Mouse (Mus musculus) MEL (cell line): ENCODE data around the gene 1500009L16Rik. TPM values are rescaled to one million over a fixed set of nuclear protein-coding genes. Genes with fewer than 3 reads are reported as not detected.
A peak's percentile ranks its signal among the peaks of the same experiment; 100 is the strongest.

Experiments used
- DNase-seq: peaks from one replicate; pipeline ENCODE4 v3.0.0; 2011; ENCODE audit warnings: low read depth, low spot score
- H3K27ac ChIP-seq: 2 replicates; pipeline ENCODE4 v1.5.1; 2012; ENCODE audit warnings: low read depth, mild to moderate bottlenecking, control low read depth, low read length, moderate library complexity; ENCODE audit not compliant: control insufficient read depth
- H3K27me3 ChIP-seq, 2 experiments: fragments of 150-350 bp in 1 of 2; sonication (generic) in 1 of 2; 2 replicates each; pipeline ENCODE4 v1.6.1; 2012; ENCODE audit warnings: low read length in 2 of 2, mild to moderate bottlenecking in 2 of 2, improper control_type of control experiment in 1 of 2, moderate library complexity in 1 of 2; ENCODE audit not compliant: insufficient read depth in 2 of 2, control insufficient read depth in 1 of 2
- H3K36me3 ChIP-seq, 2 experiments: 2 replicates each; pipeline ENCODE4 v1.6.1; 2012 to 2014; ENCODE audit warnings: low read length in 2 of 2, improper control_type of control experiment in 1 of 2, inconsistent platforms in 1 of 2, mild to moderate bottlenecking in 1 of 2; ENCODE audit not compliant: insufficient read depth in 2 of 2, control insufficient read depth in 1 of 2
- H3K4me1 ChIP-seq, 2 experiments: fragments of 150-350 bp in 1 of 2; sonication (generic) in 1 of 2; 2 replicates each; pipeline ENCODE4 v1.6.1; 2012; ENCODE audit warnings: low read length in 2 of 2, improper control_type of control experiment in 1 of 2, mild to moderate bottlenecking in 1 of 2; ENCODE audit not compliant: insufficient read depth in 2 of 2, control insufficient read depth in 1 of 2
- H3K4me3 ChIP-seq, 2 experiments: fragments of 150-350 bp in 1 of 2; sonication (generic) in 1 of 2; 2 replicates each; pipeline ENCODE4 v1.5.1; 2012; ENCODE audit warnings: low read depth in 2 of 2, low read length in 2 of 2, mild to moderate bottlenecking in 2 of 2, moderate library complexity in 2 of 2, control low read depth in 1 of 2, improper control_type of control experiment in 1 of 2; ENCODE audit not compliant: control insufficient read depth in 1 of 2, insufficient read depth in 1 of 2
- H3K79me2 ChIP-seq: 2 replicates; pipeline ENCODE4 v1.6.1; 2012; ENCODE audit warnings: mild to moderate bottlenecking, low read length, moderate library complexity; ENCODE audit not compliant: control insufficient read depth, poor library complexity, insufficient read depth
- H3K9ac ChIP-seq: 2 replicates; pipeline ENCODE4 v1.6.1; 2012; ENCODE audit warnings: low read depth, mild to moderate bottlenecking, control low read depth, low read length, moderate library complexity; ENCODE audit not compliant: control insufficient read depth, poor library complexity, severe bottlenecking
- H3K9me3 ChIP-seq: fragments of 150-350 bp; sonication (generic); replicated peaks from 2 replicates; pipeline ENCODE4 v1.6.1; 2012; ENCODE audit warnings: mild to moderate bottlenecking, low read length, improper control_type of control experiment, moderate library complexity; ENCODE audit not compliant: insufficient read depth
- CHD1 ChIP-seq: IDR thresholded peaks from 2 replicates; pipeline ENCODE4 v1.6.1; 2012; ENCODE audit warnings: low read depth, mild to moderate bottlenecking, inconsistent platforms, low read length, improper control_type of control experiment
- CHD2 ChIP-seq: IDR thresholded peaks from 2 replicates; pipeline ENCODE4 v1.6.1; 2011; ENCODE audit warnings: low read length, improper control_type of control experiment
- CTCF ChIP-seq, 3 experiments: IDR thresholded peaks in 2 of 3; conservative IDR thresholded peaks in 1 of 3; 2 replicates each; pipeline ENCODE4 v1.5.1; 2011 to 2012; ENCODE audit warnings: low read length in 3 of 3, low read depth in 2 of 3, mild to moderate bottlenecking in 2 of 3, improper control_type of control experiment in 1 of 3, inconsistent platforms in 1 of 3, mixed read lengths in 1 of 3, moderate library complexity in 1 of 3; ENCODE audit not compliant: control insufficient read depth in 1 of 3, insufficient read depth in 1 of 3, poor library complexity in 1 of 3, severe bottlenecking in 1 of 3
- E2F4 ChIP-seq: IDR thresholded peaks from 2 replicates; pipeline ENCODE4 v1.6.1; 2011; ENCODE audit warnings: low read depth, low read length, improper control_type of control experiment, borderline replicate concordance
- EP300 ChIP-seq, 2 experiments: IDR thresholded peaks; 2 replicates each; pipeline ENCODE4 v1.6.1; 2011; ENCODE audit warnings: improper control_type of control experiment in 2 of 2, low read length in 2 of 2, low read depth in 1 of 2, mild to moderate bottlenecking in 1 of 2
- ETS1 ChIP-seq: IDR thresholded peaks from 2 replicates; pipeline ENCODE4 v1.6.1; 2012; ENCODE audit warnings: low read depth, mild to moderate bottlenecking, inconsistent platforms, low read length, improper control_type of control experiment, moderate library complexity
- GATA1 ChIP-seq: IDR thresholded peaks from 2 replicates; pipeline ENCODE4 v1.6.1; 2011; ENCODE audit warnings: low read depth, low read length, improper control_type of control experiment
- HCFC1 ChIP-seq: IDR thresholded peaks from 2 replicates; pipeline ENCODE4 v1.6.1; 2012; ENCODE audit warnings: low read depth, mild to moderate bottlenecking, inconsistent platforms, low read length, improper control_type of control experiment, moderate library complexity
- MAFK ChIP-seq: IDR thresholded peaks from 2 replicates; pipeline ENCODE4 v1.6.1; 2011; ENCODE audit warnings: low read depth, mild to moderate bottlenecking, low read length, improper control_type of control experiment, borderline replicate concordance
- MEF2A ChIP-seq: IDR thresholded peaks from 2 replicates; pipeline ENCODE4 v1.6.1; 2014; ENCODE audit warnings: low read depth, mild to moderate bottlenecking, inconsistent platforms, low read length, improper control_type of control experiment; ENCODE audit not compliant: poor library complexity, insufficient replicate concordance, severe bottlenecking; ENCODE audit errors: extremely low read depth
- MXI1 ChIP-seq: IDR thresholded peaks from 2 replicates; pipeline ENCODE4 v1.6.1; 2011; ENCODE audit warnings: mild to moderate bottlenecking, low read depth, low read length, improper control_type of control experiment
- MYC ChIP-seq: IDR thresholded peaks from 2 replicates; pipeline ENCODE4 v1.6.1; 2011; ENCODE audit warnings: low read depth, mild to moderate bottlenecking, low read length, improper control_type of control experiment, moderate library complexity
- SIN3A ChIP-seq: IDR thresholded peaks from 2 replicates; pipeline ENCODE4 v1.6.1; 2012; ENCODE audit warnings: low read length, improper control_type of control experiment, inconsistent platforms
- TAL1 ChIP-seq: IDR thresholded peaks from 2 replicates; pipeline ENCODE4 v1.6.1; 2012; ENCODE audit warnings: mild to moderate bottlenecking, inconsistent platforms, low read length, moderate library complexity, mixed read lengths
- USF2 ChIP-seq, 2 experiments: IDR thresholded peaks; 2 replicates each; pipeline ENCODE4 v1.6.1; 2011 to 2012; ENCODE audit warnings: improper control_type of control experiment in 2 of 2, low read length in 2 of 2, borderline replicate concordance in 1 of 2, inconsistent platforms in 1 of 2, low read depth in 1 of 2, mild to moderate bottlenecking in 1 of 2; ENCODE audit not compliant: insufficient read depth in 1 of 2
- ZKSCAN1 ChIP-seq: IDR thresholded peaks from 2 replicates; pipeline ENCODE4 v1.6.1; 2012; ENCODE audit warnings: low read depth, mild to moderate bottlenecking, inconsistent platforms, low read length, improper control_type of control experiment, moderate library complexity
- ZMIZ1 ChIP-seq: IDR thresholded peaks from 2 replicates; pipeline ENCODE4 v1.6.1; 2012; ENCODE audit warnings: low read depth, mild to moderate bottlenecking, inconsistent platforms, low read length, improper control_type of control experiment, moderate library complexity
- ZNF384 ChIP-seq: IDR thresholded peaks from 2 replicates; pipeline ENCODE4 v1.6.1; 2012; ENCODE audit warnings: low read depth, mild to moderate bottlenecking, inconsistent platforms, low read length, improper control_type of control experiment
- polyA plus RNA-seq, 2 experiments: library from polyadenylated mRNA; stranded (reverse) in 1 of 2; unstranded in 1 of 2; fragments of >175 nt in 1 of 2; fragments of >200 nt in 1 of 2; gene quantifications; 2 replicates each; pipeline versions ENCODE4 v1.2.1 to v1.2.4; 2012; ENCODE audit warnings: low replicate concordance in 2 of 2, low read depth in 1 of 2; ENCODE audit not compliant: insufficient read length in 2 of 2, insufficient read depth in 1 of 2, missing spikeins in 1 of 2
- total RNA-seq: library from RNA; depleted of rRNA; stranded (reverse); fragments of 300-350 nt; gene quantifications from 2 replicates; pipeline ENCODE4 v1.2.3, GENCODE M21; 2012

1500009L16Rik gene
- total and polyA plus RNA-seq, 3 experiments: not detected

GRCm38 (mm10) chr10:83733725-83734124 is 11.1 kb downstream of the 1500009L16Rik start:
- peak; percentile 47 for DNase-seq
- Histone ChIP-seq H3K27me3 (no peaks in the 10 kb centered on the region), H3K79me2 (no peaks in the 10 kb centered on the region), H3K4me1 (0 out of 4 replicates have a peak, but pooled peaks cover 0 to 4% of the 10 kb centered on the region in 2 experiments), H3K27ac (no peak overlapping the region), H3K9me3 (no peaks in the 10 kb centered on the region), H3K36me3 (no peaks in the 10 kb centered on the region), H3K9ac (no peak overlapping the region), H3K4me3 (no peak overlapping the region)
- TF ChIP-seq USF2 (IDR thresholded peaks at IDR 0.05; ENCODE audit: borderline replicate concordance in 1 of 2, insufficient read depth in 1 of 2, low read depth in 1 of 2, low read length in 2 of 2) (no peak), GATA1 (0 out of 2 replicates have a peak, but pooled peaks have one; percentile 21), EP300 (IDR thresholded peaks at IDR 0.05; ENCODE audit: low read depth in 1 of 2, low read length in 2 of 2) (peak in 1 of 2 experiments; percentile 38; a peak in 1 of 4 replicates), TAL1 (peak; percentile 37), HCFC1 (no peak)

- Histone ChIP-seq H3K4me1 (0 out of 4 replicates have a peak, but pooled peaks cover 0 to under 1% of the 10 kb centered on the region in 2 experiments), H3K79me2 (no peaks in the 10 kb centered on the region), H3K9ac (no peak overlapping the region), H3K4me3 (no peak overlapping the region), H3K36me3 (no peaks in the 10 kb centered on the region), H3K27me3 (no peaks in the 10 kb centered on the region), H3K9me3 (no peaks in the 10 kb centered on the region), H3K27ac (no peak overlapping the region)
- DNase-seq: no peak
- no peak for TF ChIP-seq ZNF384
- no peak for TF ChIP-seq MEF2A
- TF ChIP-seq CHD1: no peak
- TF ChIP-seq MXI1: no peak
- no peak for TF ChIP-seq CTCF (IDR thresholded peaks at IDR 0.05 in 2 of 3, conservative IDR thresholded peaks at IDR 0.05 in 1 of 3; ENCODE audit: control insufficient read depth in 1 of 3, insufficient read depth in 1 of 3, low read depth in 2 of 3, low read length in 3 of 3, poor library complexity in 1 of 3, severe bottlenecking in 1 of 3)
- TF ChIP-seq MAFK: no peak
These were observed 16.5 kb downstream of the 1500009L16Rik start for GRCm38 (mm10) chr10:83738996-83739655.

- TF ChIP-seq MXI1 (no peak), ZKSCAN1 (no peak), CHD2 (no peak), ETS1 (no peak), SIN3A (no peak), CHD1 (no peak), ZNF384 (no peak), MYC (no peak), E2F4 (no peak), ZMIZ1 (no peak), GATA1 (no peak), HCFC1 (no peak)
- Histone ChIP-seq H3K79me2 (no peaks in the 10 kb centered on the region), H3K9me3 (no peaks in the 10 kb centered on the region), H3K4me3 (no peak overlapping the region), H3K36me3 (no peaks in the 10 kb centered on the region), H3K27me3 (no peaks in the 10 kb centered on the region), H3K9ac (no peak overlapping the region), H3K4me1 (no peaks in the 10 kb centered on the region), H3K27ac (no peak overlapping the region)
- DNase-seq: no peak
These were observed 22.0 kb downstream of the 1500009L16Rik start for GRCm38 (mm10) chr10:83744656-83745055.
